Mouse (Mus musculus): ENCODE measurements around the gene Tdrd5. TPM values are rescaled to one million over a fixed set of nuclear protein-coding genes. Genes with fewer than 3 reads are reported as not detected.

Gene Tdrd5
- total RNA-seq, 2 experiments from 2014 or later, result not detected

Other genes starting within 250 kb of the Tdrd5 start
- not detected in 2 replicates for gene Fam163a, start 98.6 kb downstream of the Tdrd5 start, total RNA-seq (2014; fragmentation: Nextera tagmentation)
- not detected in 2 replicates for gene Fam163a, start 98.6 kb downstream of the Tdrd5 start, total RNA-seq (2017)
- gene Nphs2, start 7.1 kb upstream of the Tdrd5 start, total RNA-seq (2014; fragmentation: Nextera tagmentation), result not detected in 2 replicates
- gene Nphs2, start 7.1 kb upstream of the Tdrd5 start, total RNA-seq (2017), result not detected in 2 replicates
- gene Gm2000, start 62.4 kb upstream of the Tdrd5 start, total RNA-seq (2014; fragmentation: Nextera tagmentation), result 1,748 and 1,908 TPM in 2 replicates
- 3,498 and 4,224 TPM in 2 replicates for gene Gm2000, start 62.4 kb upstream of the Tdrd5 start, total RNA-seq (2017)
- not detected in 2 replicates for gene Axdnd1, start 117.5 kb upstream of the Tdrd5 start, total RNA-seq (2014; fragmentation: Nextera tagmentation)
- 0.26 and 1.5 TPM in 2 replicates for gene Axdnd1, start 117.5 kb upstream of the Tdrd5 start, total RNA-seq (2017)
- gene Soat1, start 170.7 kb upstream of the Tdrd5 start, total RNA-seq (2014; fragmentation: Nextera tagmentation), result 86.0 and 109 TPM in 2 replicates
- gene Soat1, start 170.7 kb upstream of the Tdrd5 start, total RNA-seq (2017), result 109 and 119 TPM in 2 replicates
- 1.8 and 5.8 TPM in 2 replicates for gene Gm10031, start 220.3 kb upstream of the Tdrd5 start, total RNA-seq (2014; fragmentation: Nextera tagmentation)
- 11.7 and 14.4 TPM in 2 replicates for gene Gm10031, start 220.3 kb upstream of the Tdrd5 start, total RNA-seq (2017)

Measured in granulocyte monocyte progenitor cell, adult 5-6 weeks (primary cell).